In genomic region chr3:138918241-138918640, GRCm38 (mm10) we compare ENCODE assay signal across 29 mouse cellular contexts.
A peak's percentile ranks its signal among the peaks of the same experiment; 100 is the strongest.
DNase-seq lines count a peak whose midpoint lies in the region; ATAC-seq and TF ChIP-seq lines count a peak whose summit lies in the region.
"Had no signal": no experiment of that assay in that cellular context is flagged by ENCODE, and none has a peak within 500 bp of the region (broad histone marks: within the 10 kb centered on the region; RNA-seq: fewer than 3 reads in every experiment).

No protein-coding gene starts in this region.

- TF ChIP-seq CTCF in kidney, postnatal 0 days (IDR thresholded peaks at IDR 0.05; ENCODE audit: low read depth), result no peak

- no peaks in the 10 kb centered on the region for H3K27me3 ChIP-seq in kidney, postnatal 0 days (ENCODE audit: insufficient read depth, low read length)
- peaks cover 3% of the 10 kb centered on the region; the same call in 1 of the 2 replicates for H3K27me3 ChIP-seq in heart, embryonic 10.5 days (ENCODE audit: insufficient read depth, poor library complexity, severe bottlenecking)
- H3K27me3 ChIP-seq in heart, embryonic 15.5 days, result 0 out of 2 replicates have a peak, but pooled peaks cover 3% of the 10 kb centered on the region
- H3K27me3 ChIP-seq: embryonic facial prominence, embryonic 13.5 days; hindbrain, embryonic 15.5 days; kidney, embryonic 15.5 days; limb, embryonic 15.5 days; Patski had no signal

- WGBS in kidney, postnatal 0 days, result 91% methylated on average over 4 of the region's 4 CpGs
- 23% methylated on average over 4 of the region's 4 CpGs for WGBS in heart, embryonic 10.5 days
- 29% methylated on average over 4 of the region's 4 CpGs for WGBS in heart, embryonic 15.5 days

- ATAC-seq in kidney, postnatal 0 days (replicated peaks; ENCODE audit: low FRiP score, low read depth), result 0 out of 2 replicates have a peak, but pooled peaks have one; percentile 40
- peak; percentile 96 for ATAC-seq in heart, embryonic 15.5 days (replicated peaks; ENCODE audit: insufficient number of reproducible peaks, insufficient read depth, low FRiP score, low read depth)
- ATAC-seq: forebrain, embryonic 16.5 days; inflammation-experienced regulatory T-cells, adult 6 months; Patski had no signal

- H3K4me3 ChIP-seq in kidney, postnatal 0 days (replicated peaks; ENCODE audit: low read depth, low read length), result no peak overlapping the region
- no peak overlapping the region for H3K4me3 ChIP-seq in heart, embryonic 10.5 days
- no peak overlapping the region for H3K4me3 ChIP-seq in heart, embryonic 15.5 days
- H3K4me3 ChIP-seq: embryonic facial prominence, embryonic 13.5 days; erythroblast, embryonic 14.5 days; gastrocnemius, adult 2 months; hindbrain, embryonic 15.5 days; kidney, embryonic 15.5 days; layer of hippocampus, adult 2 months; limb, embryonic 15.5 days had no signal

- no peaks in the 10 kb centered on the region; the same call in 1 of the 2 replicates for H3K4me1 ChIP-seq in kidney, postnatal 0 days (replicated peaks; ENCODE audit: insufficient read depth, low read length)
- H3K4me1 ChIP-seq in heart, embryonic 10.5 days, result peaks cover 22% of the 10 kb centered on the region
- H3K4me1 ChIP-seq in heart, embryonic 15.5 days (replicated peaks), result peaks cover 14% of the 10 kb centered on the region
- H3K4me1 ChIP-seq: hindbrain, embryonic 15.5 days had no signal

- no peaks in the 10 kb centered on the region for H3K9me3 ChIP-seq in kidney, postnatal 0 days (replicated peaks; ENCODE audit: low read length)
- no peaks in the 10 kb centered on the region for H3K9me3 ChIP-seq in heart, embryonic 10.5 days
- no peaks in the 10 kb centered on the region for H3K9me3 ChIP-seq in heart, embryonic 15.5 days (replicated peaks)
- H3K9me3 ChIP-seq: embryonic facial prominence, embryonic 13.5 days; hindbrain, embryonic 15.5 days; kidney, embryonic 15.5 days; limb, embryonic 15.5 days had no signal

- no peak overlapping the region for H3K27ac ChIP-seq in kidney, postnatal 0 days
- H3K27ac ChIP-seq in heart, embryonic 10.5 days, result no peak overlapping the region
- H3K27ac ChIP-seq in heart, embryonic 15.5 days, result no peak overlapping the region
- H3K27ac ChIP-seq: embryonic facial prominence, embryonic 13.5 days; gastrocnemius, adult 2 months; hindbrain, embryonic 15.5 days; kidney, embryonic 15.5 days; layer of hippocampus, adult 2 months; limb, embryonic 15.5 days; liver, embryonic 14.5 days had no signal

- no peak overlapping the region for H3K9ac ChIP-seq in kidney, postnatal 0 days (ENCODE audit: low read depth, low read length)
- H3K9ac ChIP-seq in heart, embryonic 15.5 days, result no peak overlapping the region
- H3K9ac ChIP-seq: embryonic facial prominence, embryonic 13.5 days; hindbrain, embryonic 15.5 days; kidney, embryonic 15.5 days; limb, embryonic 15.5 days; liver, embryonic 14.5 days had no signal

- no peak for DNase-seq in kidney, postnatal 0 days (ENCODE audit: low spot score)
- DNase-seq in kidney, adult 18-20 months, result no peak
- DNase-seq in heart, embryonic 10.5 days (ENCODE audit: low spot score), result peak; percentile 90
- no peak for DNase-seq in thymus, adult 18-20 months
- DNase-seq in right cerebral cortex, adult 2 months (ENCODE audit: low spot score in 2 of 2), result no peak
- no peak for DNase-seq in ovary, postnatal 10 days (ENCODE audit: low spot score)
- DNase-seq: adrenal gland, postnatal 10 days; cerebellum, adult 11 months; cerebellum, adult 9-10 months; cerebellum, postnatal 36 days; embryo, embryonic 11 days; gastrocnemius, adult 2 months; gastrocnemius, postnatal 36 days; kidney, adult 11 months; kidney, postnatal 36 days; lung, adult 2 months; lung, postnatal 10 days; midbrain, embryonic 14.5 days had no signal

- no peak overlapping the region for H3K4me2 ChIP-seq in kidney, postnatal 0 days (ENCODE audit: low read length)
- no peak overlapping the region for H3K4me2 ChIP-seq in heart, embryonic 15.5 days
- H3K4me2 ChIP-seq: embryonic facial prominence, embryonic 13.5 days; hindbrain, embryonic 15.5 days; kidney, embryonic 15.5 days; limb, embryonic 15.5 days had no signal

- H3K36me3 ChIP-seq in kidney, postnatal 0 days (ENCODE audit: insufficient read depth, low read length), result no peaks in the 10 kb centered on the region
- 0 out of 2 replicates have a peak, but pooled peaks cover 5% of the 10 kb centered on the region for H3K36me3 ChIP-seq in heart, embryonic 10.5 days
- H3K36me3 ChIP-seq in heart, embryonic 15.5 days, result 0 out of 2 replicates have a peak, but pooled peaks cover 3% of the 10 kb centered on the region
- H3K36me3 ChIP-seq: hindbrain, embryonic 15.5 days; kidney, embryonic 15.5 days; limb, embryonic 15.5 days had no signal
